Mouse (Mus musculus): ENCODE data around the gene Fsip1.
"Not testable (repeated sequence)": the region's sequence is repeated elsewhere in the genome, so short reads cannot be mapped to it uniquely, and the experiment has no call there.

Fsip1 gene

DNA sequence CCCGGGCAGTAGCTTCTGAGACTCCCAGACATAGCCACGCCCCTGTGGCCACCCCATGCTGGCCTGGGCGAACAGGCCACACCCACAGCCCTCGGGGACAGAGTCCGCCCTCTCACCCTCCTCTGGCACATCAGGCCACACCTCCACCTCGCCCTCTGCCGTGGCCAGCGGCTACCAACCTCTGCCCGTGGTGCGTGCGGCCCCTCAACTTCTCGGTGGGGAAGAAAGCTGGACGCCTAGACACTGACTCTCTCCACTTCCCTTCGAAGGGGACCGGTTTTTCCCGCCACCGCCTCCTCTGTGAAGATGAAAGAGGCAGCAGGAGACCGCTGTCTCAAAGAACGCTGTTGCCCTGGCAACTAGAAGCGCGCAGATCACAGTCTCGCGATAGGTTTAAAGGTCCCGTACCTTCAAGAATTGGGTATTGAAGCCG is at the start of gene Fsip1:
TSS of gene Fsip1 (minus strand) at position 346 of the 433 bp plus-strand sequence.
- peak; percentile 83 for DNase-seq (ENCODE audit: low spot score)

DNA sequence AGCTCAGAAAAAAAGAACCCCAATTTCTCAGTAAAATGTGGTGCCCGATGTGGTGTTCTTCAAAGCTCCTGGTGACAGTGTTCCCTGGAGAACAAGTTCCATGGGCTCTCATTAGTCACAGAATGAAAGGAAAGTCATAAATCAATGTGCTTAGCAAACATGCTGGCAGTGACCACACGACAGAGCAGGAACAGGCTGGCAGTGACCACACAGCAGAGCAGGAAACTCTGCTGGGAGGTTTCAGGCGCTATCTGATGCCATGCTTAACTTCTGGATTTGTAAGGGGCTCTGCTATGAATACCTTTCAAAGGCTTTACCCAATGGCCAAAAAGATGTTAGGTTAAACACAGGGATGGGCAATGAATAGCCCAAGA is 49.7 kb upstream of the Fsip1 start:
- DNase-seq (ENCODE audit: low spot score) = no peak

- DNase-seq (ENCODE audit: low spot score) = no peak
These were observed 49.2 kb upstream of the Fsip1 start for GRCm38 (mm10) chr2:118305827-118306521.

DNA sequence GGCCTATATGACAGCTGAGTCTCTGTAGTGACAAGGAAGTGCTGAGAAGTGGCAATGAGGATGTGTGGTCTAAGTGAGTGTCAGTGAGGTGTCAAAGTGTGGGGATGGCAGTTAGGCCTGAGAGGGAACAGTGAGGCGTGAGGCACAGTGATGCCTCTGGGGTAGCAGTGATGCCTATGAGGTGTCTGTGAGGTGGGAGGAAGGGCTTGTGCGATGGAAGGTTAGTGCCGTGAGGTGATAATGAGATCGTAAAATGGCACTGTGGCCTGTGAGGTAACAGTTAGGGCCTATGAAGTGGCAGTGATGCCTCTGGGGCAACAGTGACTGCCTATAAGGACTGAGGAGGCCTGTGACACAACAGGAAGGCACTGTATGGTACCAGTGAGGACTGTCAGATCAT is 46.7 kb upstream of the Fsip1 start:
- no peak for DNase-seq (ENCODE audit: low spot score)

GRCm38 (mm10) chr2:118301656-118302055 is 44.9 kb upstream of the Fsip1 start:
- no peak for DNase-seq (ENCODE audit: low spot score)

- no peak for DNase-seq (ENCODE audit: low spot score)
These were observed 44.3 kb upstream of the Fsip1 start for GRCm38 (mm10) chr2:118301041-118301545.

DNA sequence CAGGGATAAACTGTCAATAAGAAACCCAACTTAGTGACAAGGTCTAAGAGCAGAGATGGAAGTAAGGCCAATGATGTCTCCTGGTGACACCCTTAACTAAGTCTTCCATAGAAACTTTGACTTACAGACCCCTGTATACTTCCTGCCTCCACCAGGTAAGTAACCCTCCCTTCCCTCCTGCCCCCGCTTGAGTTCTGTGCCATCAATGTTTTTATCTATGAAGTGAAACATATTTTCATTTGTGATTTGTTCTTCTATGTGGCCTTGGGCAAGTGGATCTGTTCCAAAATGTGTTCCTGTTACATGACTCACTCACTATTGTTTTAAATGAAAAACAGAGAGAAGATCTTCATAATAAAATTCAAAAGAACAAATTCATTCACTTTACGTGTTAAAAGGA is 43.2 kb upstream of the Fsip1 start:
- no peak for DNase-seq (ENCODE audit: low spot score)

- no peak for DNase-seq (ENCODE audit: low spot score)
These were observed 41.8 kb upstream of the Fsip1 start for GRCm38 (mm10) chr2:118298601-118299000.

DNA sequence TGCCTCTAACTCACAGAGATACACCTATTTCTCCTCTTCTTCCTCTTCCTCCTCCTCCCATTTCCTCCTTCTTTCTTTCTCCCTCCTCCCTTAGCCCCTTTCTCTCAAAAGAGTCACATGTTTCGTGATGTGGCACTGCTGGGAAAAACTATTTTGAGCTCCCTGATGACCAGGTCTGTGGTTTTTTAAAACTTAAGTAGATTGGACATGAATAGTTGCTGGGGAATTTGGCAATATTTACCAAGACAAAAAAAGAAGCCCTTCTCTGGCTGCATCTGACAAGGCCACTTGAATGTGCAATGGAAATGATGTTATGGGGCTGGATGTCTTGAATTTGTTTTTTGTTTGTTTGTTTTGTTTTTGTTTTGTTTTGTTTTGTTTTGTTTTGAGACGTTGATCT is 41.2 kb upstream of the Fsip1 start:
- no peak for DNase-seq (ENCODE audit: low spot score)

DNA sequence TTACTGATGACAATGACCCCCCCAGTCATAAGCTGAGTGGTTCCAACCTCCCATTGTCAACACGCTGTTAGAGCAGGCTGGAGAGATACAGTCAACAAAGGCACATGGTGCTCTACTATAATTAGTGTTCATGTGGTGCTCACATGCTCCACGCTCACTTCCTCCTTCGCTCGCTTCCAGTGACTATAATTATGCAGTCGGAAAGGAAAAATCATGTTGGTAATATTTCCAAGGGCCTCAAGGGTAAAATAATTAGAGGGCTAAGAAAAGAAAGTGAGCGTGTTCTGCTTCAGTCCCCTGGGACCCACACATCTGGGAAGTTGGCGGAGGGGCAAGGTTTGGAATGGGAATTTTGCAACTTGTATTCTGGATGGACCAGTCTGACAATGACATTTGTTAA is 38.7 kb upstream of the Fsip1 start:
- no peak for DNase-seq (ENCODE audit: low spot score)

- no peak for DNase-seq (ENCODE audit: low spot score)
These were observed 36.8 kb upstream of the Fsip1 start for GRCm38 (mm10) chr2:118293583-118293982.

- DNase-seq (ENCODE audit: low spot score) = not testable (repeated sequence)
These were observed 32.3 kb upstream of the Fsip1 start for GRCm38 (mm10) chr2:118289066-118289460.

DNA sequence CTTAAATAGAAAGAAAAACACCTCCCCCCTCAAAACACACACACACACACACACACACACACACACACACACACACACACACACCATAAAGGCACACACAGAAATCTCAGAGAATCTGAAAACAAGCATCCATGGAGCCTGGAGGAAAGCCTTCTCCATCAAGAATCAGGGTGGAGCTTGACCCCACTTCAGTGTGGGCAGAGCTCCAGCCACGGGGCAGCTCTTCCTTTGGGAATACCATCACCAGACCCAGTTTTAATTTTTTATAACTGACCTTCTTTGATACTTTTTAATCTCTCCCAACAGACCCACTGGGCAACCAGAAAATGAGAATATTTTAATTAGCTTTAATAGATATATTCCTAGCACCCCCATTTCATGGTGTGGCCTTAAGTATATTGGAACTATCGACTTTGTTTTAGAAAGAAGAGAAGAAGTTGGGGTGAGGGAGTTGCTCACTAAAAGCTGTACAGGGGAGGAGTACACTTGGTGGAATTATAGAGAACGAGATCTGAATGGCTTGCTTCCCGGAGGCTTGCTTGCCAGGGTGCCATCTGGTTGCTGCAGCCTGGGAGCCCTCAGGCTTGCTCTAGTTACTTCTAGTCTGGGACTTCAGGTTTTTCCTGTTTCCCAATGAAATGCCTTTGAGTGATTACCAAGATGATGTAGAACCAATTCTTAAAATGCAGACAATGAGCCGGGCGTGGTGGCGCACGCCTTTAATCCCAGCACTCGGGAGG is 31.7 kb upstream of the Fsip1 start:
- no peak for DNase-seq (ENCODE audit: low spot score)

GRCm38 (mm10) chr2:118287678-118288077 is 30.9 kb upstream of the Fsip1 start:
- no peak for DNase-seq (ENCODE audit: low spot score)

- no peak for DNase-seq (ENCODE audit: low spot score)
These were observed 25.7 kb upstream of the Fsip1 start for GRCm38 (mm10) chr2:118282467-118282866.

DNA sequence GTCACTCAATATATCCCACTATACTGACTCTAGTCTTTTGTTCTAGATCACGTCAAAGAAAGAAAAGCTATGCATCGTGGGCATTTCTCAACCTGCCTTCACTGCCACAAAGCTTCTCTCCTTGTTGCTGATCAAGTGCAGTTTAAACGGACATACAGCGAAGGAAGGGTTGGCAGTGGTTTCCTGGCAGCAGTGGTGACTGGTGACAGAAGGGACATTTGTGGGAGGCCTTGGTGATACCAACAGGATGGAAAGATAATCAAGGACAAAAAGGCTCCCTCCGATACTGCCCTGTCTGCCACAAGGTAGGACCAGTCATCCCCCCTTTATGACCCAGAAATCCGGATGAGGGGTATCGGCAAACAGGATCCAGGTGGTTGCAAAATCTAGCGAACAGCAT is 21.5 kb upstream of the Fsip1 start:
- DNase-seq (ENCODE audit: low spot score) = no peak

GRCm38 (mm10) chr2:118271606-118272005 is 14.8 kb upstream of the Fsip1 start:
- DNase-seq (ENCODE audit: low spot score) = no peak

DNA sequence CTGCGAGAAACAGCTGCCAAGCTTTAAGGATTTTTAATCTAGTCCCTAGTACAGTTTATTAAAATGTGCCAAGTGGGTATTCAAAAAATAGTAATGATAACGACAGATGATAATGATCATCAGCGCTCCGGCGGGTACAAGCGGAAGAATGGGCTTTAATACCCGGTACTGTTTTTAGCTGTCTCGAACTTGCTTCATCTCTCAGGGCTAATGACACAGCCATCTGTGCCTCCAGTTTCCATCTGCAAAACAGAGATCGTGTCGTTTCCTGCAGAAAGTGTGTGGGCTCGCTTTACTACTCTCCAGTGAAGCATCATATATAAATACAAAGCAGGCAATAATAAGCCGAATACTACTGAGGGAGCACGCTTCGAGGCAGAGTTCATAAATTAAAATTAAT is 13.4 kb upstream of the Fsip1 start:
- no peak for DNase-seq (ENCODE audit: low spot score)

DNA sequence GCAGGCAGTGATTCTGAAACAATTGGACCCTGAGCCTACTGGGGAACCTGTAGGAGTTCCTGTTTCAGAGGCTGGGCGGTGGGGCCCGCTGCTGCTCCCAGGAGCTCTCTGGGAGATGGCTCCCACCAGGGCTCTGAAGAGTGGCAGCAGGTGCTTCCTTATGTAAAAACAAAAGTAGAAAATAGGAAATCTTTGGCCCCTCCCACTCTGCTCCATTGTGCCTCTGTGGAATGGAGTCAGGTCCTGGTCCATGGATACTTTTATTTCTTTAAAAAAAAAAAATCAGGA is 7.1 kb upstream of the Fsip1 start:
- DNase-seq (ENCODE audit: low spot score) = no peak

- DNase-seq (ENCODE audit: low spot score) = peak; percentile 9
These were observed 6.6 kb upstream of the Fsip1 start for GRCm38 (mm10) chr2:118263151-118263913.

DNA sequence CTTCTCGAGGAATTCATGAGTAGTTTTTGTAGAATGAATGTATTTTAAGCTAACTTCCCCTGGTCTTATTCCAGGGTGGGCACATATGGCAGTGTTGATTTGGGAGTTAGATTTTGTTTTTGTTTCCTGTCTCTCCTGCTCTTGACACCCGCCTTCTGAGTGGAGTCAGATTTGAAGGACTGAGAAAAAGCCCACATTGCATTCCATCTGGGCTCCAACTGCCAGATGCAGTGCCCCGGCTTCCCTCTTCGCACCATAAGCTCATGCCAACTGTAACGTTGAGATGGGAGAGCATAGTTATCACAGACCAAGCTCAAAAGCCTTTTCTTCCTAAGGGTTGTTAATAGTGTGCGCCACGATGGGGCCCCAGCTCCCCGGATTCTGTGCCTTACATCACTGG is 5.9 kb upstream of the Fsip1 start:
- no peak for DNase-seq (ENCODE audit: low spot score)

- DNase-seq (ENCODE audit: low spot score) = no peak
These were observed 3.0 kb upstream of the Fsip1 start for GRCm38 (mm10) chr2:118259746-118260145.

DNA sequence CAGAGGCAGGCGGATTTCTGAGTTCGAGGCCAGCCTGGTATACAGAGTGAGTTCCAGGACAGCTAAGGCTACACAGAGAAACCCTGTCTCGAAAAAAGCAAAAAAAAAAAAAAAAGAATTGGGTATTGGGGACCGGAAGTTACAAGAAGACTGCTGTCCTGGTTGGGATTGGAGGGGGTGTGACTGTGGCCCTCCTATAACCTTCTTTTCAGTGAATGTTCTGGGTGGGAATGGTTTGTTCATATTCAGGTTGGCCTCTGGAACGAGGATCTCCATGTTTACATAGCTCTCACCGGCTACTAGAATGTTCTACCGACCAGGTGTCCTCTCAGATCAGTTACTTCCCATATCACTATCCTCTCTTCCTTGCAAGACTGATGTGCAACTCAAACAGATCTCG is 328 bp upstream of the Fsip1 start:
- DNase-seq (ENCODE audit: low spot score) = no peak

Measured in ovary, postnatal 36 days (tissue).